Mouse (Mus musculus): ENCODE measurements around the gene Nlk.

- TF ChIP-seq USF1 (IDR thresholded peaks at IDR 0.05; ENCODE audit: low read depth) (no peak), POLR2A (IDR thresholded peaks at IDR 0.05; ENCODE audit: insufficient read length, low read depth) (no peak), MYOG (IDR thresholded peaks at IDR 0.05; ENCODE audit: control insufficient read depth in 1 of 3, insufficient read depth in 1 of 3, insufficient read length in 2 of 3, low read depth in 2 of 3) (no peak), TCF12 (IDR thresholded peaks at IDR 0.05; ENCODE audit: insufficient read depth, poor library complexity, severe bottlenecking) (no peak), MYOD1 (IDR thresholded peaks at IDR 0.05; ENCODE audit: control insufficient read depth in 1 of 3, insufficient read length in 2 of 3, low read depth in 2 of 3) (no peak), MAX (IDR thresholded peaks at IDR 0.05; ENCODE audit: low read depth) (no peak), POLR2AphosphoS2 (IDR thresholded peaks at IDR 0.05; ENCODE audit: insufficient read length, low read depth) (no peak), E2F4 (IDR thresholded peaks at IDR 0.05; ENCODE audit: insufficient read depth) (no peak), CEBPB (IDR thresholded peaks at IDR 0.05; ENCODE audit: insufficient read depth, poor library complexity, severe bottlenecking) (no peak), SRF (IDR thresholded peaks at IDR 0.05; ENCODE audit: control insufficient read depth, insufficient read length, low read depth) (no peak)
Measured at GRCm38 (mm10) chr11:78745475-78745874, 48.3 kb upstream of the Nlk start.
